Mouse (Mus musculus) bone marrow, adult 2 months (tissue): ENCODE results near the gene Carf. TPM values are rescaled to one million over a fixed set of nuclear protein-coding genes. Genes with fewer than 3 reads are reported as not detected.

Experiments
- H3K27ac ChIP-seq: fragments of 200-500 bp; 2 replicates; pipeline ENCODE4 v1.5.1; 2012; ENCODE audit warnings: low read depth, mild to moderate bottlenecking, control low read depth, inconsistent platforms, low read length; ENCODE audit not compliant: control insufficient read depth, poor library complexity, insufficient read depth
- H3K4me1 ChIP-seq: fragments of 200-500 bp; 2 replicates; pipeline ENCODE4 v1.6.1; 2011; ENCODE audit warnings: low read length; ENCODE audit not compliant: control insufficient read depth, insufficient read depth
- H3K4me3 ChIP-seq: fragments of 200-500 bp; replicated peaks from 2 replicates; pipeline ENCODE3; 2011; ENCODE audit warnings: mild to moderate bottlenecking, low read depth, low read length, control low read depth; ENCODE audit not compliant: control insufficient read depth
- CTCF ChIP-seq: fragments of 200-500 bp; IDR thresholded peaks from 2 replicates; pipeline ENCODE4 v1.5.1; 2011; ENCODE audit warnings: low read length, control low read depth; ENCODE audit not compliant: control insufficient read depth, insufficient read depth
- POLR2A ChIP-seq: fragments of 200-500 bp; IDR thresholded peaks from 2 replicates; pipeline ENCODE4 v1.6.1; 2011; ENCODE audit warnings: low read depth, mild to moderate bottlenecking, control low read depth, low read length, borderline replicate concordance; ENCODE audit not compliant: control insufficient read depth
- WGBS: fragments of 180-500 bp; shearing (Covaris S2); methylation state at CpG from one replicate; pipeline ENCODE4 v1.1.7; 2018; 5-methylcytosine and 5-hydroxymethylcytosine counted together
- polyA plus RNA-seq: library from polyadenylated mRNA; stranded (reverse); fragments of >200 nt; gene quantifications from 2 replicates; pipeline ENCODE4 v1.2.4, GENCODE M21; 2011; ENCODE audit warnings: low replicate concordance; ENCODE audit not compliant: missing spikeins, insufficient read depth, insufficient read length

Carf gene
- polyA plus RNA-seq, 1 experiment = 1.5 TPM

- under 1% methylated on average over 25 of the region's 25 CpGs for WGBS
- H3K27ac ChIP-seq = peak overlapping the region; percentile 93; the same call in 1 of the 2 replicates
- no peak for TF ChIP-seq CTCF
- TF ChIP-seq POLR2A = no peak
- H3K4me1 ChIP-seq = no peaks in the 10 kb centered on the region
- peak overlapping the region; percentile 69 for H3K4me3 ChIP-seq
Observed at GRCm38 (mm10) chr1:60097277-60098023, 597 bp upstream of the Carf start.

GRCm38 (mm10) chr1:60098839-60099238 is 792 bp downstream of the Carf start:
- TF ChIP-seq CTCF (no peak), POLR2A (no peak)
- WGBS = 10% methylated on average over 9 of the region's 9 CpGs
- Histone ChIP-seq H3K27ac (no peak overlapping the region), H3K4me3 (peak overlapping the region; percentile 41), H3K4me1 (no peaks in the 10 kb centered on the region)

GRCm38 (mm10) chr1:60104582-60104981 is 6.5 kb downstream of the Carf start:
- WGBS = 91% methylated on average over 1 of the region's 1 CpGs
- no peak for TF ChIP-seq POLR2A
- TF ChIP-seq CTCF = no peak
- Histone ChIP-seq H3K4me1 (no peaks in the 10 kb centered on the region), H3K27ac (no peak overlapping the region), H3K4me3 (no peak overlapping the region)

- whole genome bisulfite sequencing = 86% methylated on average over 7 of the region's 7 CpGs
- Histone ChIP-seq H3K4me3 (no peak overlapping the region), H3K27ac (no peak overlapping the region), H3K4me1 (no peaks in the 10 kb centered on the region)
- no peak for TF ChIP-seq POLR2A
- no peak for TF ChIP-seq CTCF
Observed at GRCm38 (mm10) chr1:60117721-60118455, 19.8 kb downstream of the Carf start.

GRCm38 (mm10) chr1:60137346-60137745 is 39.3 kb downstream of the Carf start:
- no peaks in the 10 kb centered on the region for H3K4me1 ChIP-seq
- no peak for TF ChIP-seq CTCF
- no peak for TF ChIP-seq POLR2A
- H3K4me3 ChIP-seq = no peak overlapping the region
- H3K27ac ChIP-seq = no peak overlapping the region
- 83% methylated on average over 9 of the region's 9 CpGs for WGBS

- no peaks in the 10 kb centered on the region for H3K4me1 ChIP-seq
- TF ChIP-seq CTCF (no peak), POLR2A (no peak)
- 87% methylated on average over 5 of the region's 5 CpGs for WGBS
- no peak overlapping the region for H3K27ac ChIP-seq
- H3K4me3 ChIP-seq = no peak overlapping the region
Observed at GRCm38 (mm10) chr1:60152700-60153099, 54.7 kb downstream of the Carf start.

- H3K4me1 ChIP-seq = no peaks in the 10 kb centered on the region
- no peak overlapping the region for H3K27ac ChIP-seq
- TF ChIP-seq POLR2A = no peak
- TF ChIP-seq CTCF = no peak
- 71% methylated on average over 7 of the region's 7 CpGs for WGBS
- no peak overlapping the region for H3K4me3 ChIP-seq
Observed at GRCm38 (mm10) chr1:60156651-60157050, 58.6 kb downstream of the Carf start.

GRCm38 (mm10) chr1:60158411-60158810 is 60.4 kb downstream of the Carf start:
- H3K27ac ChIP-seq = no peak overlapping the region
- 9% methylated on average over 3 of the region's 3 CpGs for WGBS
- TF ChIP-seq POLR2A (no peak), CTCF (0 out of 2 replicates have a peak, but pooled peaks have one; percentile 22)
- H3K4me3 ChIP-seq = no peak overlapping the region
- no peaks in the 10 kb centered on the region for H3K4me1 ChIP-seq

- 67% methylated on average over 3 of the region's 3 CpGs for WGBS
- TF ChIP-seq POLR2A (no peak), CTCF (no peak)
Observed at GRCm38 (mm10) chr1:60163676-60164075, 65.6 kb downstream of the Carf start.

More at GRCm38 (mm10) chr1:60163676-60164075, 65.6 kb downstream of the Carf start:
- H3K4me3 ChIP-seq = no peak overlapping the region
- H3K4me1 ChIP-seq = no peaks in the 10 kb centered on the region
- no peak overlapping the region for H3K27ac ChIP-seq
